Mouse (Mus musculus): ENCODE results near the gene Spag5.
"Not testable (repeated sequence)": the region's sequence is repeated elsewhere in the genome, so short reads cannot be mapped to it uniquely, and the experiment has no call there.

Gene Spag5

DNA sequence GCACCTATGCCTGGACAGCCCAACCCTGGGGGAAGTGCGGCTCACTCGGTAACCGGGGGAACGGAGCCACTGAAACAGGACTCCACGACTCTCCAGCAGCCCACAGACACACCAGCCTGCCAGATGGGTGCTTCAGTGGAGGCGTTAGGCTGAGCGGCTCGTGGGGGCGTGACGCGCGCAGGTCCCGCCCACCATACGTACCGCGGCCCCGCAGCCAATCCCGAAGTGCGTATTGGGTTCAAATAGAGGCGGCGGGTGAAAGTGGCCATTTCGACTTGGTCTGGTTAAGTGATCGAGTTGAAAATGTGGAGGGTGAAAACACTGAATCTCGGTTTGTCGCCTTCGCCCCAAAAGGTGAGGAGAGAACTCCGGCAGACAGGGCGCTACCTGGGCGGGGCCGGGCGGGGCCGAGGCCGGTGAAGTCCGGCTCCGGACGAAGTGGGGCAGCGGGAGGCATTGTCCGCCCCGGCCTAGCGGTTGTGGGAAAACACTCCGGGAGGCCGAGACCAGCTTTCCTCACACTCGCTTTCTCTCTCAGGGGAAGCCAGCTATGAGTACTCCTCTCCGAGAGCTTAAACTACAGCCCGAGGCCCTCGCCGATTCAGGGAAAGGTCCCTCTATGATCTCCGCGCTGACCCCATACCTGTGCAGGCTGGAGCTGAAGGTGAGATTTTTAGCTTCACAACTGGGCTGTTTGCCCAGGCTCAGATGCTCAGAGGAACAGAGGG lies at the start of gene Spag5:
Spag5 (plus strand) TSS at position 173 of the 728 bp plus-strand sequence.
- DNase-seq: peak; percentile 89 to 92

DNA sequence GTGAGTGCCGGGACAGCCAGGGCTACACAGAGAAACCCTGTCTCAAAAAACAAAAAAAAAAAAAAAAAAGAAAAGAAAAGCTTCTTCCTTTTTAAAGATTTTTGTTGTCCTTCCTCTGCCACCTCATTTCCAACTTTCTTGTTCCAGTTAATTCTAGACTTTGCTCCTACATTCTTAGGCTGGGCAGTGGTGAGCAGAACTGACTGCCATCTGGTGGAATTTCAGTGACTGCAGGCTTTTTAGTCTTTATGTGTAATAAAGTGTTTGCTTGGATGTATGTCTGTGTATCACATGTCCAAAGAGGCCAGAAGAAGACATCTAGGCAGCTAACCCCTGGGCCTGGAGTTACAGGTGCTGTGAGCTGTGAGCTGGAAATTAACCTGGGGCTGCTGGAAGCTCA lies 44.7 kb upstream of the Spag5 start:
- DNase-seq: no peak

- no peak for DNase-seq
Observed at GRCm38 (mm10) chr11:78260489-78261258, 40.7 kb upstream of the Spag5 start.

GRCm38 (mm10) chr11:78261380-78262352 lies 39.7 kb upstream of the Spag5 start, which contains the start of gene 2610507B11Rik:
Gene 2610507B11Rik (plus strand): TSS chr11:78261752.
- DNase-seq: peak; percentile 92 to 94

GRCm38 (mm10) chr11:78262550-78262949 lies 38.8 kb upstream of the Spag5 start:
- DNase-seq: peak; percentile 56 to 65

- no peak for DNase-seq
Observed at GRCm38 (mm10) chr11:78265571-78265970, 35.8 kb upstream of the Spag5 start.

DNA sequence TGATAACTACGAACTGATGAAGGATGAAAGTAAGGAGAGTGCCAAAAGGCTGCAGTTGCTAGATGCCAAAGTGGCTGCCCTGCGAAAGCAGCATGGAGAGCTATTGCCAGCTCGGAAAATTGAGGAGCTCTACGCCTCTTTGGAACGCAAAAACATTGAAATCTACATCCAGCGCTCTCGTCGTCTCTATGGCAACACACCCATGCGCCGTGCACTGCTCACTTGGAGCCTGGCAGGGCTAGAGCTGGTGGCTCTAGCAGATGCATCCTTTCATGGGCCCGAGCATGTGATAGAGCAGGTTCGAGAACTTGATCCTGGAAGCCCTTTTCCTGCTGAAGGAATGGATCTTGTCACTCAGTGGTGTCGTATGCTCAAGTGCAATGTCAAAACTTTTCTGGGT lies 29.3 kb upstream of the Spag5 start:
- no peak for DNase-seq

- DNase-seq: no peak
Observed at GRCm38 (mm10) chr11:78275596-78275995, 25.7 kb upstream of the Spag5 start.

GRCm38 (mm10) chr11:78276169-78276568 lies 25.2 kb upstream of the Spag5 start:
- DNase-seq: not testable (repeated sequence)

DNA sequence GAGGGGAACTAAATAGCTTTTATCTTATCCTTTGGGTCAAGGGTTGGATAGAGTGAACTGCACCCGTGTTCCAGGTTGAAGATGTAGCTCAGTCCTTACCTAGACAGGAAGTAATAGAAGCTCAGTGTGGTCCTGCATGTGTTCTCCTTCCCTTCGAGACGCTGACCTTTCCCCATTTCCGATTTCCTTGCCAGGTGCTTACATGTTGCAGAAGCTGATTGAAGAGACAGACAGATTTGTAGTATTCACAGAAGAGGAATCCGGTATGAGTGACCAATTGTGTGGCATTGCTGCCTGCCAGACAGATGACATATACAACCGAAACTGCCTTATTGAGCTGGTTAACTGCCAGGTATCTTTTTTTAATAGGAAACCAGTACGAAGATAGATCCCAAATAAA lies 22.5 kb upstream of the Spag5 start:
- no peak for DNase-seq

DNA sequence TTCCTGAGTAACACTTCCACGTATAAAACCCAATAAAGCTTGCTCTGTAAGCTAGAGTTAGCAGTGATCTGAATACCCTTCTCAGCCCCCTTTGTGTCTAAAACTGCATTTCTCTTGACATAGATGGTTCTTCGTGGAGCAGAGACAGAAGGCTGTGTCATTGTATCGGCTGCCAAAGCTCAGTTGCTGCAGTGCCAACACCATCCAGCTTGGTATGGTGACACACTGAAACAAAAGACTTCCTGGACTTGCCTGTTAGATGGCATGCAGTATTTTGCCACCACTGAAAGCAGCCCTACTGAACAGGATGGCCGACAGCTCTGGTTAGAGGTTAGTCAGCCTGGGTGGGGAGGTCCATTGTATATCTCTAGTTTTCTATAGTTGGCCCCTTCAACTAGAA lies 21.7 kb upstream of the Spag5 start:
- no peak for DNase-seq

GRCm38 (mm10) chr11:78289146-78289763 lies 12.1 kb upstream of the Spag5 start:
- no peak for DNase-seq

GRCm38 (mm10) chr11:78290654-78291053 lies 10.7 kb upstream of the Spag5 start, which contains the start of gene BC030499:
Gene BC030499 (plus strand): TSS chr11:78290841.
- no peak for DNase-seq

DNA sequence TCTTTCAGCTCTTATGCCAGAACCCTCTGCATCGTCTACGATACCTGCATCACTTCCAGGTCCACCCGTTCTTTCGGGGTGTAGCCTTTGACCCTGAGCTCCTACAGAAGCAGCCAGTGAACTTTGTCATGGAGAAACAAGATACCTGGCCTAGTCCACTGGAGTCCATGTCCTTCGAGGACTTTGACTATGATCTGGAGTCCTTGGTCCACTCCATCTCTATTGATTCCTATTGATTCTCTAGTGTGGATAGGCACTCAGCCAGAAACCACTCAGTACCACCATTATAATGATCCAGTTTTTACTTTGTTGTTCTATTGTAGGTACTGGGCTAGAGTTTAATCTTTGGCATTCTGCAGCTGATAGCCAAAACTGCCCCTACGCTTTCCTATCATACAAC lies 6.7 kb upstream of the Spag5 start:
- DNase-seq: no peak

DNA sequence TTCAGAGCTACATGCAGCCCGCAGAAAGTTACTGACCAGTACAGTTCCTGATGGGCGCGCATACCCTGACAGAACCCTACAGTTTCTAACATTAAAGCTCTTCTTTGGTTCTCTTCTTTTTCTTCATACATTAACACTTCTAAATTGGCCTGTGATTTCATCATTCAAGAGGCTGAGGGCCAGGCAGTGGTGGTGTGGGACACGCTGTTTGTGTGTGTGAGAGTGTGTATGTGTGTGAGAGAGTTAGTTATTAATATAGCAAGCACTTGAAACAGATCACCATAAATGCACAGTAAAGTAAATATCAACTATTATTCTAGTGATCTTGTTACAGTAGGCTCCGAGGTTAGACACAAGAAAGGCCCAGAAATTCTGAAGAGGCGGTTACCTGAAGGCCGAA lies 412 bp upstream of the Spag5 start:
- no peak for DNase-seq

GRCm38 (mm10) chr11:78305272-78305671 lies 3.9 kb downstream of the Spag5 start:
- no peak for DNase-seq

GRCm38 (mm10) chr11:78310861-78311511 lies 9.7 kb downstream of the Spag5 start:
- no peak for DNase-seq

DNA sequence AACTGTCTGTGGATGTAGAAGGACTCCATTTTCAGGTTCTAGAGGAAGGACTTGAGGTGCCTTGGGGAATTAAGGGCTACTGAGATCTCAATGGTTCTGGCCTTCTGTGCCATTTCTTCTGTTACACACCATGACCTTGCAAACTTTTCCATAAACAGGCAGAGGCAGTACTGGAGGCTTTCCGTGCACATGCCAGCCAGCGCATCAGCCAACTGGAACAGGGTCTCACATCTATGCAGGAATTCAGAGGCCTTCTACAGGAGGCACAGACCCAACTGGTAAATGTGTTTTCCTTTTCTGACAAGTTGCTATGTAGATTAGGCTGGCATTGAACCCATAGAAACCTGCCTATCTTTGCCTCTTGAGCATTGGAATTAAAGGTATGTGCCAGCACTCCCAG lies 12.3 kb downstream of the Spag5 start:
- no peak for DNase-seq

GRCm38 (mm10) chr11:78318411-78318810 lies 17.1 kb downstream of the Spag5 start:
- DNase-seq: no peak

GRCm38 (mm10) chr11:78322076-78322831 lies 20.9 kb downstream of the Spag5 start:
- DNase-seq: no peak

- peak; percentile 92 to 96 for DNase-seq
Observed at GRCm38 (mm10) chr11:78322860-78323259, 21.5 kb downstream of the Spag5 start, which contains the start of gene Aldoc. Gene Aldoc (plus strand): TSS chr11:78322968.
